Mouse (Mus musculus) olfactory bulb, adult 2 months (tissue): ENCODE measurements around the gene Plcb1.

Source experiments
- CTCF ChIP-seq: fragments of 200-500 bp; IDR thresholded peaks from 2 replicates; pipeline ENCODE4 v1.5.1; 2012; ENCODE audit warnings: low read depth, mild to moderate bottlenecking, low read length, moderate library complexity; ENCODE audit not compliant: insufficient read depth
- POLR2A ChIP-seq: fragments of 200-500 bp; IDR thresholded peaks from 2 replicates; pipeline ENCODE4 v1.6.1; 2012; ENCODE audit warnings: mild to moderate bottlenecking, low read depth, low read length, moderate library complexity; ENCODE audit not compliant: insufficient read depth

DNA sequence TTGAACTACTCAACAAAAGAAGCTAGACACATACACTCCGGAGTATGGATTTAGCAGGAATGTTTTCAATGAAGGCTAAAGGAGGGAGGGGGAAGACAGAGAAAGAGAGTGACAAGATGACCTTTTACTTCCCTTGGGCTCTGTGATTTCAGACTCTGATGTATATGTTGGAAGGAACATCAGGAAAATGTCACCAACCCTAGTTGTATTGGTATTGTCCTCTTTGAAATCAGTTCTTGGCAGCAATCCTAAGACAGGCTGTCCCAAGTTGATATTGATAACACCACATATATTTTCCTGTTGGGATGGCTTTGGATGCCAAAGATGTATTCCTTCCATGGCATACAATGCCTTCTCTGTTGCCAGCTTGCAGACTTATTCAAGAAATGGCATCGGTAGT is 262.9 kb downstream of the Plcb1 start:
- TF ChIP-seq CTCF (no peak), POLR2A (no peak)
